Mouse (Mus musculus) layer of hippocampus, postnatal 36 days (tissue): ENCODE measurements around the gene Gemin8. TPM values are rescaled to one million over a fixed set of nuclear protein-coding genes. Genes with fewer than 3 reads are reported as not detected.

ENCODE experiments used
- DNase-seq, 2 experiments: peaks; one replicate each; pipeline ENCODE4 v3.0.0; 2022
- total RNA-seq, 2 experiments: library from RNA; stranded (reverse); gene quantifications; 2 replicates each; pipeline ENCODE4 v1.2.3; 2021

Gene Gemin8
- 10 to 100 TPM in 1 of 2 experiments, 1 to 10 TPM in 1; 9.9 to 13.6 TPM for total RNA-seq

DNA sequence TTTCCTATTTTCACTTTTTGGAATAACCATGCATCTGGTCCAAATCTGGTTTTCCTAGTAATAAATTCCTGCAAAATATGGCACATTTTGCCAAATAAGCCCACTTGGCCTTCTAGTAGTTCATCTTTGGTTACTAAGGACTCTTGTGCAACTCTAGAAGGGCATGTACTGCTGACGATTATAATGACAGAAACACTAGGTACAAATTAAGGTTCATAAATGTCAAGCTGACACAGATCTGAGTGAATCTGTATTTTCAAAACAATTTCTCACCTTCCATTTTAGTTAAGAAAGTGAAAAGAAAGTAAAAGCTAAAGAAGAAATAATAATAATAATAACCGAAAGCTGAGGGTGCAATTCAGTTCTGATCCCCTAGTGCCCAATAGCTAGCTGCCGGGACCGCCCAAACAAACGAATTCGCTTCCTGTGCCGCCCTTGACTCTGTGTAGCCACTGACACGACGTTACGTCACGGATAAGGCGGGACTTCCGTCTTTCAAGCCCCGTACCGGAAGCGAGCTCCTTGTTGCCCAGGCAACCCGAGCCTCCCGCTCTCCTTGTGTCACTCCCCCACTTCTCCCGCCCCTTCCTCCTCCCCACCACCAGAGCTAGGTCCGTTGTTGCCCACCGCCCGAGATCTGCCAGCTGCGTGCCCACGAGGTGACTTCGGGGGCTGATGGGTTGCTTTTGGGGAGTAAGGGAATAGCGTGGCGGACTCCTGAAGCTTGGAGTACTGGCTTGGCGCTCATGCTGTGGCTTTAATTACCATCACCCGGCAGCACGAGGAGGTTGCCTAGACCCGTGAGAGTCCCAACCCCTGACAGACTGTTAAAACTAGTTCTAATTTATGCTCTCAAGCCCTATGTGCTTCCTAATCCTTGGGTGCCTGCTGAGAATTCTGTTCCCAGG is at the start of gene Gemin8:
Gene Gemin8, plus strand, starts transcription at position 563 of the 908 bp plus-strand sequence.
- DNase-seq, result peak; percentile 90 to 93

GRCm38 (mm10) chrX:166147158-166147846 is 23.0 kb upstream of the Gemin8 start:
- DNase-seq, result peak in 1 of 2 experiments; percentile 17

DNA sequence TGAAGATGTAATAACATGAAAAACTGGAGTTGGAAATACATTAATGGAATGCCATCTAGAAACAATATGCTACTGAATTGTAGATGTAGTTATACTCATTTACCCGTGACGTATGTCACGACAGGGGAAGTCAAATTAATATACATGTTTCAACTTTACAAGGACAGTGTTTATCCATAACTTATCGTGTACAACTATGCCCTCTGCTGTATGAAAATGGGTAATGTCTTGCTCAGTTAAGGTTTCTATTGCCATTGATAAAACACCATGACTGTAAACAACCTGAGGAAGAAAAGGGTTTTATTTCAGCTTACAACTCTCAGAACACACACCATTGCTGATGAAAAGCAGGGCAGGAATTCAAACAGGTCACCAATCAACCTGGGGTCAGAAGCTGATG is 7.5 kb upstream of the Gemin8 start:
- no peak for DNase-seq

- no peak for DNase-seq
Observed at GRCm38 (mm10) chrX:166167307-166167706, 2.9 kb upstream of the Gemin8 start.

DNA sequence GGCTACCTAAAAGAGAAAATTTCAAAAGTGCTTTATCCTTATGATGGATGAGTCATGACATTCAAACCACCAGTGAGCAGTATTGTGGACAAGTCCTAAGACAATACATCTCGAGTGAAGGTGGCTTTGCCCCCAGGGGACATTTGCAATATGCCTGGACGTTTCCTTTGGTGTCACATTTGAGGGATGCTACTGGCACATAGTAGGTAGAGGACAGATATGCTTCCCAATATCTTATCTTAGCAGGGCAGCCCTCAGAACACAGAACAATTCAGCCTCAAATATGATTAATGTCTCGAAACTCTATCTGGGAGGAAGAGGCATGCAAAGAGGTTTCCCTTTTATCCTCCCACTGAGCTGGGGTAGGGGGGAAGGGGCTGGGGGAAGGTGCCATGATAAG is 2.3 kb upstream of the Gemin8 start:
- DNase-seq, result no peak

GRCm38 (mm10) chrX:166170800-166171738 is 815 bp downstream of the Gemin8 start:
- DNase-seq, result no peak

GRCm38 (mm10) chrX:166172041-166172440 is 1.8 kb downstream of the Gemin8 start:
- DNase-seq, result no peak

GRCm38 (mm10) chrX:166172661-166173060 is 2.4 kb downstream of the Gemin8 start:
- DNase-seq, result no peak

DNA sequence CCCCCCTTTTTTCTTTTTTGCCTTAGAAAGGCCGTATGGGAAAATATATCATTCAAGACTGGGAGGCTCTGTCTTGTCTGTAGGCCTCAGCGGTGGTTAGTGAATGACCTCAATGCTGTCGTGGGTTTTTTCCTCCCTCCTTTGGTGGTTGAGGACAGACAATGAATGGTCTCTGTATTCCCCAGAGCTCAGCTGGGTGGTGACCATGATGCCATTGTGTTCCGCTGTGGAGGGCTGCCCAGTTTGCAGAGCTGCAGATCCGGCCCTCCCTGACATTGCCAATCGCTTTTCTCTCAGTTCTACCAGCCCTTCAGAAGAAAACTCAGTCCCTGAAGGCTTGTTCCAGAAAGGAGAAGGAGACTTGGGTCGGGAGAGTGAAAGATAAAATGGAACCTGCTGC is 3.5 kb downstream of the Gemin8 start:
- DNase-seq, result peak; percentile 42 to 56

- no peak for DNase-seq
Observed at GRCm38 (mm10) chrX:166177929-166178328, 7.7 kb downstream of the Gemin8 start.

DNA sequence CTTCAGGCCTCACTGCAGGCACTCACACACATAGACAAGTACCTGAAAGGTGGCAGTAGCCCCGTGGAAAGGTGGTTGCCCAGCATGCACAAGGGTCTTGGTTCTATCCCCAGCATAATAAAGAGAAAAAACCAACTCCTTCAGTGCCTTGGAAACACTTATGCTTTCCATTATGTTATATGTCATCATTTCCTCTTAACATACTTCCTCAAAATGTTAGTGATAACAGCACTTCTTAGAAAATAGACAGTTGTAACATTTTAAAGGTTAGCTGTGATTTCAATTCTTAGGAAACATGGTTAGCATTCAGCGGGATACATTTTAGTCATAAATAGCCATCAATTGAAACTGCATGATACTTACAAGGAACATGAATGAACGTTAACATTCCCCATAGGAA is 12.8 kb downstream of the Gemin8 start:
- DNase-seq, result no peak

DNA sequence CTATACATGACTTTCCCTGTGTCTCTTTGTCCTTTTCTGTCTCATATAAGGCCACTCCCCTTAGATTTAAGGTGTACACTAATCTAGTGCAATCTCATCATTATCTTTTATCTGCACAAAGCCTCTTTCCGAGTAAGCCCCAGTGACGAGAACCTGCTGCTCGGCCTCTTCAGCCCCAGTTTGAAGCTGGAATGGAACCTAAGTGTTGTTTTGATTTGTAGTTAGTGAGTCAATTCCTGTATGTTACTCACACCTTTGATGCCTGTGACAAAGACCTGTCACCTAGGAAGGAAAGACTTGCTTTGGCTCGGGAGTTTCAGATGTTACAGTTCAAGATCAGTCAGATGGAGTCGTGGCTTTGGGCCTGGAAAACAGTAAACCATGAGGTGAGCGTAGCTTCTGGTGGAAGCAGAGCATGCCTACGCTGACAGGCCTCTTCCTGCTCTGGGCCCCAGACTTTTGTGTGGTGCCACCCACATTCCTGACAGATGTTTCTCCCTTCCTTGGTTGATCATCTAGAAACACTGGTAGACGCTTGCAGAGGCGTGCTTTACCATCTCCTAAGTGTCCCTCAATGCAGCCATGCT is 15.2 kb downstream of the Gemin8 start:
- no peak for DNase-seq

GRCm38 (mm10) chrX:166187803-166188202 is 17.5 kb downstream of the Gemin8 start:
- no peak for DNase-seq

DNA sequence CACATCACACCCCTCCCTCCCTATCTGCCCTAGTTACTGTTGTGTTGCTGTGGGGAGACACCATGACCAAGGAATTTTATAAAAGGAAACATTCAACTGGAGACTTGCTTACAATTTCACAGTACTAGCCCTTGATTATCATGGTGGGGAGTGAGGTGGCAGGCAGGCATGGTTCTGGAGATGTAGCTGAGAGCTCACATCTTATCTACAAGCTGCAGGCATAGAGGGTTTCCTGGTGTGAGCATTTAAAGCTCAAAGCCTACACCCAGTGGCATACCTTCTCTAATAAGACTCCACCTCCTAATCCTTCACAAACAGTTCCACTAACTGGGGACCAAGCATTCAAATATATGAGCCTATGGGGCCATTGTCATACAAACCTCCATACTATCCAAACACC is 26.1 kb downstream of the Gemin8 start:
- no peak for DNase-seq

DNA sequence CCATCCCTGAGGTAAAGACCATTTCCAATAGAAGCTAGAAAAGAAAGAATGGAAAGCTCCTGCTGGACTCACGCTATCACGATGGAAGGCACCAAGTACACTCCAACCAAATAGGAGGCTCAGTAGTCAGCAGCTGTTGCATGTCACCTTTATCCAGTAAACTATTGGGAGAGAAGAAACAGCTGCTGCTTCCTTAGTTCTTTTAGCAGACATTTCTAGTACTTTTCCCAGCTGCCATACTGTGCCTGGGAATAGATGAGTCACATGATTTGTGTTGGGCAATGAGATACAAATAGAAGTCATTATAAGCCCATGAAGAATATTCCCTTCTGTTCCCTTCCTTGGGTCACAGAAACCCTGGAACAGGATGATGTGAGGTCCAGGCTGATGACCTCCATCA is 28.0 kb downstream of the Gemin8 start:
- no peak for DNase-seq

DNA sequence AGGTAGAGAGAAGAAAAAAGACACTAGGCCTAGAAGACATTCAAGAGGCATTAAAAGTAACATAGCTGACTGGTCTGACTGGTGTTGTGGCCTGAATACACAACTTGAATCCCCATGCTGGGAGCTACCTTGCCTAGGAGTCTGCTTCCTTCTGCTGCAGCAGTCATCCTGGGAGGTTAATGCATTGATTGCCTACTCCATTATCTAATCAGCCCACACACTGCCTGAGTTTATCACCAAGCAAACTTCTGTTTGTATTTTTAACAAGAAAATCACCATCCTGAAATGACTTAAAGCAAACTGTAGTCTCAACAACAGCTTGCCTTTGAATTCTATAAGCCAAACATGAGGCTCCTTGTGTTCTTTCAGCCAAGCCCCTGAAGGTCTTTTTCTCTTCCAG is 29.6 kb downstream of the Gemin8 start:
- DNase-seq, result no peak

GRCm38 (mm10) chrX:166214576-166214975 is 44.3 kb downstream of the Gemin8 start:
- no peak for DNase-seq

DNA sequence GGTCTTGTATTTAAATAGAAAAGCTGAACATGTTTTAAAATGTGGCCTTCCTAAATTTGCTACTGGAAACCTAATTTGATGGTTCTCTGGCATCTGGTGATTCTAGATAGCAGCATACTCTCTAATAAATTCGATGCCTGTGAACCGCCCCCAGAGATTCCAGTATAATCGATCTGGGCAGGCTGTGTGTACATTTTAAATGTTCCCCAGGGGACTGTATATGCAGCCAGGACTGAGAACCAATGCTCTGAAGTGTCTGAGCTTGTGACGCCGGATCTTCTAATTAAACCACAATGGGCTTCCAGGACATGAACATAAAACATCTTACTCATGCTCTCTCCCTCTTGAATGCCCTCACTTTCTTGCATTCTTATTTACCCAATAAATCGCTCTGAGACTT is 46.0 kb downstream of the Gemin8 start:
- no peak for DNase-seq

- DNase-seq, result peak in 1 of 2 experiments; percentile 20
Observed at GRCm38 (mm10) chrX:166216720-166217119, 46.5 kb downstream of the Gemin8 start.

DNA sequence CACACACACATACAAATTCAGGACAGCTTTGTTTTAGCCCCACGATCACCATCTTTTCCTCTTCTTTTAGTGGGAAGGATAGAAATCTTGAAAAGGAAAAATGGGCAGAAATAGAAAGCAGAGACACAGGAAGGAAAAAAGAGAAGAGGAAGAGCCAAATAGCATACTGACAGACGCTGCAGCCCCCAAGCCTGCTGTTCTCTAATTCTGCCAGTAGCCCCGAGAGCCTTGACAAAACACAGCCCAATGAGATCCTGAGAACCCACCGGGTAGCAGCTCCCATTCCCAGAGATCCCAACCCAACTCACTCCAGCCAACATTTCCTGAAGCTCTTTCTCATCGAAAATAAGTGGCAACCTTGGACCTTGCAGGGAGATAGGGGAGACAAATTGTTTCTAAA is 49.1 kb downstream of the Gemin8 start:
- peak in 1 of 2 experiments; percentile 49 for DNase-seq

- DNase-seq, result no peak
Observed at GRCm38 (mm10) chrX:166226856-166227255, 56.6 kb downstream of the Gemin8 start.

DNA sequence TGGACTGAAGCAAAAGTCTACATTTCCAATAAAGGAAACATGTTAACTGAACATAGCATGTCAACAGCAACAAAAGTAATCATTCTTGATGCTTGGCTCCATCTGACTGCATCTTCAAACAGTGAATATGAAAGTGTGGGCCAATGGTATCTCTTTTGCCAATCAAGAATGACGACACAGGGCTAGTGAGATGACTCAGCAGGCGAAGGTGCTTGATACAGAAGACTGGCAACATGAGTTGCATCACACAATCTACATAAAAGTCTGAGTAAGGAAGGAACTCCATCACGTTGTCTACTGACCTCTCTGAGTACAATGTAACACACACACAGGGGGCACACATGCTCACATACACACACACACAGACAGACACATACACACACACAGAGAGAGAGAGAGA is 59.5 kb downstream of the Gemin8 start:
- DNase-seq, result no peak
